Mouse (Mus musculus) layer of hippocampus, postnatal 14 days (tissue): ENCODE data around the gene Spdye4a. TPM values are rescaled to one million over a fixed set of nuclear protein-coding genes. Genes with fewer than 3 reads are reported as not detected.

Source experiments
- DNase-seq, 2 experiments: peaks; one replicate each; pipeline ENCODE4 v3.0.0; 2021 to 2022; ENCODE audit warnings: low spot score in 2 of 2, mixed read lengths in 1 of 2
- long read RNA-seq, 2 experiments: library from polyadenylated mRNA; stranded (forward); transcript quantifications; one replicate each; pipeline ENCODE4 v2.0.0; 2021
- total RNA-seq, 2 experiments: library from RNA; stranded (reverse); gene quantifications; 2 replicates each; pipeline ENCODE4 v1.2.3; 2021

The Spdye4a gene
- total RNA-seq: not detected
- long read RNA-seq, experiment 1: 0 reads
- long read RNA-seq, experiment 2: 0 reads

DNA sequence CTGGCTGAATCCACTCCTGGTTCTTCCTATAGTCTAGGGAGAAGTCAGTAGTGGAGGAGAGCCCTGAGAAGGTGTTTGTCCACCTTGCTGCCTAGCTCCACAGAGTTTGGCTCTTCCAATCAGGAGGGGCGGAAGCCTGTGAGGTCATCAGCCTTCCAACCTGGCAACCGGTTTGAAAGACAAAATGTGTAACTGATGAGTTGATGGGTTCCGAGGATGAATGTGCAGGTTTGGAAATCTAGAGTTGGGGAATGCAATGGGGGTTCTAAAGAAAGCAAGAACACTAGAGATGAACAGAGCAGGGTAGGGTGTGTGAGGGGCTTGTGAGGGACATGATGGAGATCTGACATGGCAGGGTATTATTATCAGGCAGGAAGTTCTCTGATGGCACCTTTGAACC is at the start of gene Spdye4a:
Gene Spdye4a, minus strand, starts transcription at position 101 of the 400 bp plus-strand sequence.
- no peak for DNase-seq

DNA sequence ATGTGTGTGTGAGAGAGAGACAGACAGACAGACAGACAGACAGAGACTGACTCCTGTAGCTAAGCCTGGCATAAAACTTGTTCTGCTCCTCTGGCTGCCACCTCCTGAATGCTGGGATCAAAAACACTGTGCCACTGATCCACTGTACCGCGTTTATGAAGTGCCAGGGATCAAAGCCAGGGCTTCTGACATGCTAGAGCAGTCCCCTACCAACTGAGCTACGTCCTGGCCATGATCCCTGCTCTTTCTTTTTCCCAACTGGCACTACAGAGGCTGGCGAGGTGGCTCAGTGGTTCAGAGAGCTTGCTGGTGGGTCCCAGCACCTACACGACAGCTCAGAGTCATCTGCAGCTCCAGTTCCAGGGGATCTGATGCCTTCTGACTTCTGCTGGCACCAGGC is 49.1 kb upstream of the Spdye4a start:
- no peak for DNase-seq

DNA sequence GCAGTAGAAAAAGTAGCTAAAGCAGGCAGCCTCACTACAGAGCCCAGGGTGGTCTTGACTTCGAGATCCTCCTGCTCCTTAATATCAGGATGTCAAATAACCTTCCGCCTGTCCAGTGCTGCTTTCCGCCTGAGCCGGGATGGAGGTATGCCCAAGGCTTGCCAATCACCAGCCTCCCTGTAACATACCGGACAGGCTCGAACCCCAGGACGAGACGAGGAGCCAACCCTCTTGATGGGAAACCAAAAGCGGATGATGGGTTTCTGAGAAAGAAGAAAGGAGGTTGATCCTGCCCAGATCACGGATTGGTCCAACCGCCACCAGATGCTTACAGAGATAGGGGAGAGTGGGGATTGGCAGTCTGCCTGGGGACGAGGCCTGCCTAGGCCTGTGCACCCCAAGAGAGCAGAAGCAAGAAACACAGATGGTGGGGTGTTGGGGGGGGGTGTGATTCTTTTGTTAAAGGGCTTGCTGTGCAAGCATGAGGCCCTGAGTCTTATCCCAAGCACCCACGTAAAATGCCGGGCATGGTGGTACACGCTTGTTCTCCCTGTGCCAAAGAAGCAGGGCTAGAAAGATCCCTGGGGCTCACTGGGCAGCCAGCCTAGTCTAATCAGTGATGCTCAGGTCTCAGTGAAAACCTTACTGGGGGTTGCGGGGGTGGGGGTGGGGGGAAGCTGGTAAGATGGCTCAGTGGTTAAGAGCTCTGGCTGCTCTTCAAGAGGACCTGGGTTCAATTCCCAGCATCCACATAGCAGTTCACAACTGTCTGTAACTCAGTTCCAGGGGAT is 46.0 kb upstream of the Spdye4a start:
- no peak for DNase-seq

DNA sequence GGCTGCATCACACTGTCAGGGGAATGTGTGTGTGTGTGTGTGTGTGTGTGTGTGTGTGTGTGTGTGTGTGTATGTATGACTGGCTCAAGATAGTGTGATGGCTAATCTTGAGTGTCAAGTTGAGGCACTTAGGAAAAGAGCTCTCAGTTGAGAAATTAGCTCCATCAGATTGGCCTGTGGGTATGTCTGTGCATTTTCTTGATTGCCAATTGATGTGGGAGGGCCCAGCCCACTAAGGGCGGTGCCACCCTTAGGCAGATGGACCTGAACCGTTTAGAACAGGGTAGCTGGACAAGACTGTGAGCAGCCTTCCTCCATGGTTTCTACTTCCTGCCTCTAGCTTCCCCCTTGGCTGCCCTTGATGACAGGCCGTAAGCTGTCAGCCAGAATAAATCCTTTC is 45.4 kb upstream of the Spdye4a start:
- no peak for DNase-seq

DNA sequence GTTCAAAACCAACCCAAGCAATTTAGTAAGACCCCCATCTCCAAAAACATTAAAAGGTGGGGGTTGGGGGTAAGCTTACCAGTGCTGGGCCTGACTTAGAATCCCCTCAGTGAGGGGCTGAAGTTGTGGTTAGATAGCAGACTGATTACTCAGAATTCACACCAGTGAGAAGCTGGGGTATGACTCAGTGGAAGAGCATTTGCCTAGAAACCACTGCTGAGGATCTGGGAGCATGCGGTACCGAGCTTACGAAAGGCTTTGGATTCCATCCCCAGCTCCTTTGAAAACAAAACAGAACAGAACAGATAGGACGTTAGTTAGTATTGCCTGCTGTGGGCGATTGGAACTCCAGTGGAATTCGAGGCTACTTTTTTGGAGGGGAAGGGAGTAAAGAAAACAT is 45.0 kb upstream of the Spdye4a start:
- DNase-seq: no peak

DNA sequence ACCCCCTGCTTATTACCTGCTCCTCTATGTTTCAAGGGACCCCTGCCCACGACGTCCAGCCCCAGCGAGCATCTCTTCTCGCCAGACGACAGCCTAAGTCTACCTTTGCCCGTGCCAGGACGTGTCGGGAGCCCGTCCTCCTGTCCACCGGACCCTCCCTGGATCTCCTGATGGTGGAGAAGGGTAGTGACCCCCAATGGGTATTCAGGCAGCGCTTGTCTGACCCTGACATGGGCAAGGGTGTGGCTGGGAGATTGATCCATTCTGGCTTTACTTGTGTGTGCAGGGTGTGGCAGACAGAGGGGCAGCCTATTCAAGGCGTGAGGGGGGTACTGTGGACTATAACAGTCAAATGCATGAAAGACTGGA is 43.4 kb upstream of the Spdye4a start:
- DNase-seq: no peak

DNA sequence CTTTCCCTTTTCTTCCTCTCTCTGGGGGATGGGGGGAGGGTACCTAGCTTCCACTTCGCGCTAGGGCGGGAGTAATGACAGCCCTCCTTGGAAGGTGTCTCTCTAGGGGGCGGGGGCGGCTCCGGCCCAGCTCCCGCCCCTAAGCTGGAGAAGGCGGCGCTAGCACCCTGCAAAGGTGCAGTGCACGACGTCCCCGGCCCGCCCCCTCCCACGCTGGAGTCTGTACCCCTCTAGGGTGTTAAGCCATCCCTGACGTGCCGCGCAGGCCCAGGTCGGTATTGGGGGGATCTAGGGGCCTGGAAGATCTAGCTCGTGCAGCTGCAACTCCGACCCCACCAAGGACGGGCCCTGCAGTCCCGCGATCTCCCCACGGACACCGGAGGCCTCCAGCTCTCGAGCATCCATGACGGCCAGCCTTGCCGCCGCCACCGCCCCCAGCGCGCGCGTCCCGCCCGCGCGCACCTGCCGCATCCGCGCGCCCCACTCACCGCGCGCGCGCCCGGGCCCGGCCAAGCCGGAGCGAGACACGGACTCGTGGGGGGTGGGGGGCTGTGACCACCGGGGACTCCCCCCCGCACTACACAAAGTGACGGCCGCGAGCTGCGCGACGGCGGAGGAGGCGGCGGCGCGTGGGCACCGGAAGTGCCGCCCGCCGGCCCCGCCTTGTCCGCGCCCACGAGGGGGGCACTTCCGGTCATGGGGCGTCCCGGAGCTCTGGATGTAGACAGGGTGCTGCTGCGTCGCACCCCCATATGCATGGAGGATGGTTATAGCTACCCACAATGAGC is 42.9 kb upstream of the Spdye4a start, which contains the start of gene Zfp316:
Gene Zfp316, minus strand, starts transcription at position 660 of the 788 bp plus-strand sequence.
- peak; percentile 65 to 71 for DNase-seq

DNA sequence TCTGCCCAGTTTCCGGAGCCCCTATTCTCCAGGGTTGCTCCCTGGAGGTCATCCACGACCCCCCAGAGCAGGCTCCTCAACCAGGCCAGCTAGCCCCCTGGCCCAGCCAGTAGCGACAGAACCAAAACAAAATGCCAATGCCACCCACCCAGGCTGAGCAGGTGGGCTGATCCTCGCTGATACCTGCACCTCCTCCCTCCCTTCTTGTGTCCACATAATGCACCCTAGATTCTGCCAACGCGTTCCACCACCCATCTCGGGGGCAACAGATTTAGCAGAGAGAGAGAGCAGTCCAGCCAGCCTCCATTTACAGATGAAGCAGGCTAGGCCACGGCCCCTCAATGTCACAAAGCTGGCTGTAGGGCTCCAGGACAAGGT is 42.3 kb upstream of the Spdye4a start:
- DNase-seq: no peak

DNA sequence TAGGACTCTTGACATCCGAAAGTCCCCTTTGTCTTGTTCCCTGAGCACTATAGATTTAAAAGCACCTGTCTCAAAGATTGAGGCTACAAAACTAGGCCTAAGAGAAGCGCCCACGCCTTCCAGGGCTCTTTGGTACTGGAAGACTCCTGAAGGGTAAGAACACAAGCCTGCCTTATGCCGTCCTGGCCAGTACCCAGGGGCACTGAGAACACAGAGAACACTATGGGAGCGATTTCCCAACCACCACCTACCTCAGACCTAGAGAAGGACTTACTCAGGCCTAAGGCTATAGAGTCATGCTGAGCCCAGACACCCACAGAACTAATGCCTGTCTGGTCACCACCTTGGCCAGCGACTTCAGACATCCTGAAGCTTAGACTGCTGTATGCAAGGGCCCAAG is 40.1 kb upstream of the Spdye4a start:
- no peak for DNase-seq

DNA sequence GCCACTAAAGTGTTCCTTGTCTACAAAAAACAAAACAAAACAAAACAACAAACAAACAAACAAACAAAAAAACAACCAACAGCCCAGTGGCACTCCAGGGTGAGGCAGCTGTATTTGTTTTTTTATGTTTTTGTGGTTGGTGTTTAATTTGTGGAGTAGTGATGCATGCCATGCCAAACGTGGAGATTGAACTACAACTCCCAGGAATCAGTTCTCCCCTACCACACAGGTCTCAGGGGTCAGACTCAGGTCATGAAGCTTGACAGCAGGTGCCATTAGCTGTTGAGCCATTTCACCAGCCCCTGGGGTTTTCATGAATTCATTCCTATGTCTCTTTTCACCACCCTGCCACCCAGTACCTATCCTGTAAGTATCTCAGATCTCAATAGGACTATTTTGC is 38.7 kb upstream of the Spdye4a start:
- no peak for DNase-seq

DNA sequence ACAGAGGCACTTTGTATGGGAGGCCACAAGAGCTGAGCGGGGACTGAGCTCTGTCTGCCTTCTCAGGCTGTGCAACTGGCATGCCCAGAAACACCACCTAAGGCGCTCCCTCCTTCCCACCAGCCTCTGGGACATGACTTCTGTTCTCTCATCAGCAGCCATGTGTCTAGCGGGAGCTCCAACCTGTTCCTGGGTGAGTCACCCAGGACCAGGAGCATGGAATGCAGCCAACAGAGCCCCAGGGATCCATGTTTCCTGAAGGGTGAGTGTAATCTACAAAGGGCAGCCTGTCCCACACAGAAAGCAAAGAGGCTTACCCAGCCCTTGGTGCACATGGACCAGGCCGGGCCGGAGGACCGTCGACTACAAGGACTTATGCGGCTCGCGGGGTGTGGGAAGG is 38.0 kb upstream of the Spdye4a start:
- no peak for DNase-seq

DNA sequence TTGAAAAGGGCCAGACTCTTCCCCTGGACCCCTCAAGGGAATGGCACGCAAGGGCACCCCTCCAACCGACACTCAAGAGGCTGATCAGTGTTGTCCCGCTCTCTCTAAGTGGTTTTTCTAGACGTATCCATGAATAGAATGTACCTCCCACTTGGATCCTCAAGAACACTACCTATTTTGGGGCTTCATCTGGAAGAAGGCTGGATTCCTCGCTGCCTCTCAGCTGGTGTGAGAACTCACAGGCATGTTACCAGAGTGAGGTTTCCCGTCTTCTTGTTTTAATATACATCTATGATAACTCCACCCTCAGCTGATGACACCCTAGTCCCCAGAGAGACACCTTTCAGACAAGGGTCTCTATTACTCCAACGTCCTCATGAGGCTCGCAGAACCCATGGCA is 34.9 kb upstream of the Spdye4a start:
- no peak for DNase-seq

DNA sequence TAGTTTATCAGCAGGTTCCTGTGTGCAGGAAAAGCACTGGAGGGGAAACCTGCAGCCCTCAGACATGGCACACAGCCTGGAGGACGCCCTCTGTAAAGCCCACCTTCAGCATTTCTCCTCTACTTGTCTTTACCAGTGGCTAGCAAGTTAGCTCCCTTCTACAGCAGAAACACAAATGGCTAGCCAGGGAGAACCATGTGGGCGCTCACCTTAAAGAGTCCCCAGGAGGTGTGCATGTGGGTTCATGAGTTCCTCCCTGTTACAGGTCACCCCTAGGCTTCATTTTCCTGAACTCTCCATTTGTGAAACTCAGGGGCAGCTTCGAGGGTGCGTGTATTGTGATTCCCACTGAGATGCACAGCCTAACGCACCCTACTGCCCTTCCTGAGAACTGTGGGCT is 29.1 kb upstream of the Spdye4a start:
- DNase-seq: no peak

DNA sequence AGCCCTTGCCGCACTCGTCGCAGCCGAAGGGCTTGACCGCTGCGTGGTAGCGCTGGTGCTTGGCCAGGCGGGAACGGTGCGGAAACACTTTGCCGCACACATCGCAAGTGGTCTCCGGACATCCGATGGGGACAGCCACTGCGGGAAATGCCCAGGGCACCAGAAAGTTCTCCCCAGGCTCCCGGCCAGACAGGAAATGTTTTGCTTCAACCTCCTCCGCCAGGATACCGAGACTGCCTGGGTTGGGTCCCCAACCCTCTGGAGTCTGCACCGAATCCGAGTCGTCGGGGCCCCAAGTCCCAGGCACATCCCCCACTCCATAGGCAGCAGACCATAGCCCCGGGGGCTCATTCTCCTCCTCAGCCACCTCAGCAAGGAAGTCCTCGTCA is 28.4 kb upstream of the Spdye4a start:
- DNase-seq: no peak

DNA sequence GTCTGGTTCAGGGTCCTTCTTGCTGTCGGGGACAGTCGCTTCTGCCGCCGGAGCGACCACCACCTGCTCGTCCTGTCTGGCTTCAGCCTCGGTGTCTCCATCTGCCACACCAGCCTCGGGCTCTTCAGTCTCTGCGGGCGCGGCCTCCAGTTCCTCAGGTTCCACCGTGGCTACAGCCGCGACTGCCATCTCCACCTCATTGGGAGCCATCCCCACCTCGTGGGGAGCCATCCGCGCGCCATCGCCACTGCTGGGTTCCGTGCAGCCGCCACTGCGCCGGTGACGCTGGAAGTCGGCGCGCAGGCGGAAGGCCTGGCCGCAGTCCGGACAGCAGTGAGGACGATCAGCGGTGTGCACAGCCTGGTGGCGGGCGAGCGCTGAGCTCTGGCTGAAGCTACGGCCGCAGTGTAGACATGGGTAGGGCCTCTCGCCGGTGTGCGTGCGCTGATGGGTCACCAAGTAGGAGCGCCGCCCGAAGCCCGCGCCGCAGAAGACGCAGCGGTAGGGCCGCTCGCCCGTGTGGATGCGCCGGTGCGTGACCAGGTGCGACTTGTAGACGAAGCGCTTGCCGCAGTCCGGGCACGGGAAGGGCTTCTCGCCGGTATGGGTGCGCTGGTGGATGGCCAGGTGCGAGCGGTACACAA is 27.9 kb upstream of the Spdye4a start:
- no peak for DNase-seq

DNA sequence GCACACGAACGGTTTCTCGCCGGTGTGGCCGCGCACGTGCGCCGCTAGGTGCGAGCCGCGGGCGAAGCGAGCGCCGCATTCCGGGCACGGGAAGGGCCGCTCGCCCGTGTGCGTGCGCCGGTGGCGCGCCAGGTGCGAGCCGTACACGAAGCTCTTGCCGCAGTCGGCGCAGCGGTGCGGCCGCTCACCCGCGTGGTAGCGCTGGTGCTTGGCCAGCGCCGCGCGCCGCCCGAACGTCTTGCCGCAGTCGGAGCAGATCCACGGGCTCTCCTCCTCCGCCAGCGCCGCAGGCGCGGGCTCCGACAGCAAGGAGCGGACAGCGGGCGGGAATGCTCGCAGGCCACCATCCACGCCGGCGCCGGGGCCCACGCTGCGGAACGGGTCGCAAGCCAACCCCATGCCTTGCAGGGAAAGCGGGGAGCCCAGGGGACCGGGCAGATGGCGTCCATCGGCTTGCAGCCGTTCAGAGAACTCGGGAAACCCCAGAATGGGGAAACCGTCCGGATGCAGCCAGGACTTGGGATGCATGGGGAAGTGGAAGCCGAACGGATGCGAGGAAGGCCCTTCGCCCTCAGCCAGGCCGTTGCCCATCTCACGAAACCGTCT is 27.3 kb upstream of the Spdye4a start:
- no peak for DNase-seq

DNA sequence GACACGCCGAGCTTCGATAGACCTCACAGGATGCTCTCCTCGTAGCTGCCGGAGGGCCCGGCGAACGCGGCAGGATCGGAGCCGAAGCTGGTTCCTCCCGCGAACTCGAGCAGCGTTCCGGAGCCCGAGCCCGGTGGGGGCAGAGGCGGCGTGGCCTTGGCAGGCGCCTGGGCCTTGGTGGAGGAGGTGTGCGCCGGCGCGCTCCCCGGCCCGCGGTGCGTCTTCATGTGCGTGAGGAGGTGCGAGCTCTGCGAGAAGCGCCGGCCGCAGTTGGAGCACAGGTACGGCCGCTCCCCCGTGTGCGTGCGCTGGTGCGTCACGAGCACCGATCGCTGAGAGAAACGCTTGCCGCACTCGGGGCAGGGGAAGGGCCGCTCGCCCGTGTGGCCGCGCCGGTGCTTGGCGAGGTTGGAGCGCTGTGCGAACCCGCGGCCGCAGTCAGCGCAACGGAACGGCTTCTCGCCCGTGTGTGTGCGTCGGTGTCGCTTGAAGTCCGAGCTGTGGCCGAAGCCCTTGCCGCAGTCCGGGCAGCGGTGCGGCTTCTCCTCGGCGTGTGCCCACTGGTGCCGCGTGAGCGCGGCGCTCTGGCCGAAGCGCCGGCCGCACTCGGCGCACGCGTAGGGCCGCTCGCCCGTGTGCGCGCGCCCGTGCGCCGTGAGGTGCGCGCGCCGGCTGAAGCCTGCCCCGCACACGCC is 26.6 kb upstream of the Spdye4a start:
- DNase-seq: no peak

DNA sequence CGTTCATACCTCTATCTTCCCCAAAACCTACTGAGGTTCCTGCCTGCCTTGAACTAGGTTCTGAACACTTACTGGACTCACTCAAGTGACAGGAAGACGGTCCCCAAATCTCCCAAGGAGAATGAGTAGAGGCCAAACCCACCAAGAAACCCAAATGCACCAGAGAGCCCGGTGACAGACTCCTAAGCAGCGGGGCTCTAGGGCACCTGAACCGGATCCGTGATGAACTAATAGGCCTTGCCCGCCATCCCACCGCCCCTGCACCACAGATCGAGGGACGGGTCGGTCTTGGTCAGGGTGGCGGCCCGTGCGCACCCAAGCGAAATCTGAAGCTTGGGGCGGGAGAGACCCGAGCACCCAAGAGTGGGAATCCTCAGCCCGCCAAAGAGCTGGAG is 26.1 kb upstream of the Spdye4a start:
- DNase-seq: no peak

DNA sequence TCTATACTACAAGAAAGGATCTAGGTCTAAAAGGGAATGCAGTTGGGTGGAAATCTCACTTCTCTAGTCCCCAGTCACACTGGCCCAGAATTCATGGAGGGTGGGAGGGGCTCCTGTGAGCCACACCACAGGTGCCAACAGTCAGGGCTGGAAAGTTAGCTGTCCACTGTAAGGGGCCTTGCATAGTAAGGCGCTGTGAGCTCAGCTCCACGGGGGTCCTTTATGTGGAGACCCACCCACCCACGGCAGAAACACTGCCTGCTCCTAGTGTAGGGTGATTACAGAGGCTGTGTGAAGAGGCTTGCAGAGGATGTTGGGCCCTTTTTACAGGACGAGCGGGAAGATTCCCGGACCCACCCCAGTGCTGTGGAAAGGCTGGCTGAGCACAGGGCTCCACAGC is 25.3 kb upstream of the Spdye4a start:
- DNase-seq: no peak

DNA sequence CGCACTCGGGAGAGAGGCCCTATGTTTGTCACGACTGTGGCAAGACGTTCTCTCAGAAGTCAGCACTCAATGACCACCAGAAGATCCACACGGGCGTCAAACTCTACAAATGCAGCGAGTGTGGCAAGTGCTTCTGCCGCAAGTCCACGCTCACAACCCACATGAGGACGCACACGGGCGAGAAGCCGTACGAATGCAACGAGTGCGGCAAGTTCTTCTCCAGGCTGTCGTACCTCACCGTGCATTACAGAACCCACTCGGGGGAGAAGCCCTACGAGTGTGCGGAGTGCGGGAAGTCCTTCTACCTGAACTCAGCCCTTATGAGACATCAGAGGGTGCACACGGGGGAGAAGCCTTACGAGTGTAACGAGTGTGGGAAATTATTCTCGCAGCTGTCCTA is 18.2 kb upstream of the Spdye4a start:
- no peak for DNase-seq

DNA sequence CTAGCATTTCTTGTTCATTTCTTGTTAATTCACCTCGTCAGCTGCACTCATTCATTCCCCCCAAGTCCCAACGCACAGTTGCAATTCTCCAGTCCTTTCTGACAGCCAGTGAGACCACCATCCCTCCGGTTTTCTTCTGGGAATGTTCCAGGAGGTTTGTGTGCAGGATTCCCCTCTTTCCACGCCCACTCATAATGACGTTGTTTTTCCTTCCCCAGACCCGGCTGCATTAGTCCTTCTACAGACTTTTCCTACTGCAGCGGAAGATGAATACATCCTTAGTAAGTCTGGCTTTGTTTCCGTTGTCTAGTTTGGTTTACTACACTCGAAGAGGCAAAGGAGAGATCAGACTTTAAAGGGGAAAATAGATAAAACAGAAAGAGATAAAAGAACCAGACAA is 9.3 kb upstream of the Spdye4a start:
- no peak for DNase-seq
